Mouse (Mus musculus) midbrain, embryonic 11.5 days (tissue): ENCODE results near the gene Dmac1. TPM values are rescaled to one million over a fixed set of nuclear protein-coding genes. Genes with fewer than 3 reads are reported as not detected.
"Not testable (repeated sequence)": the region's sequence is repeated elsewhere in the genome, so short reads cannot be mapped to it uniquely, and the experiment has no call there.

Experiments used
- ATAC-seq: fragments of 200-750 bp; cut with Nextera tagmentation; 2 replicates; pipeline ENCODE4 v1.8.0; 2017; ENCODE audit warnings: moderate TSS enrichment, moderate library complexity; ENCODE audit not compliant: low FRiP score
- DNase-seq: peaks from one replicate; pipeline ENCODE4 v3.0.0; 2015; ENCODE audit warnings: low spot score; ENCODE audit errors: missing footprints
- H3K27ac ChIP-seq: fragments of 300-500 bp; sonication (generic); 2 replicates; pipeline ENCODE4 v1.5.1; 2014; ENCODE audit warnings: low read depth, low read length
- H3K27me3 ChIP-seq: fragments of 300-500 bp; sonication (generic); 2 replicates; pipeline ENCODE4 v1.6.1; 2014; ENCODE audit warnings: mild to moderate bottlenecking, low read length, moderate library complexity, mixed read lengths; ENCODE audit not compliant: control insufficient read depth, insufficient read depth
- H3K36me3 ChIP-seq: fragments of 300-500 bp; sonication (generic); 2 replicates; pipeline ENCODE4 v1.6.1; 2014; ENCODE audit warnings: mild to moderate bottlenecking, low read length, moderate library complexity, mixed read lengths; ENCODE audit not compliant: control insufficient read depth, insufficient read depth
- H3K4me1 ChIP-seq: fragments of 300-500 bp; sonication (generic); 2 replicates; pipeline ENCODE4 v1.6.1; 2014; ENCODE audit warnings: low read length; ENCODE audit not compliant: control insufficient read depth, insufficient read depth
- H3K4me2 ChIP-seq: fragments of 300-500 bp; sonication (generic); 2 replicates; pipeline ENCODE4 v1.6.1; 2014; ENCODE audit warnings: mild to moderate bottlenecking, moderate library complexity
- H3K4me3 ChIP-seq: fragments of 300-500 bp; sonication (generic); 2 replicates; pipeline ENCODE4 v1.5.1; 2014; ENCODE audit warnings: low read depth, low read length
- H3K9ac ChIP-seq: fragments of 300-500 bp; sonication (generic); 2 replicates; pipeline ENCODE4 v1.6.1; 2014; ENCODE audit warnings: low read length
- H3K9me3 ChIP-seq: fragments of 300-500 bp; sonication (generic); 2 replicates; pipeline ENCODE4 v1.6.1; 2016; ENCODE audit warnings: low read length; ENCODE audit not compliant: control insufficient read depth
- WGBS: fragments of 180-500 bp; shearing (Covaris S2); extraction: QIAGEN DNeasy Blood & Tissue Kit; methylation state at CpG from one replicate; pipeline ENCODE4 v1.1.7; 2014; 5-methylcytosine and 5-hydroxymethylcytosine counted together
- polyA plus RNA-seq: library from polyadenylated mRNA; unstranded; fragments of >200 nt; fragmentation: Nextera tagmentation; extraction: Ambion mirVana; gene quantifications from 2 replicates; pipeline ENCODE4 v1.2.1, GENCODE M21; 2014

The Dmac1 gene
- polyA plus RNA-seq, 1 experiment from 2014 or later, result 121 TPM

GRCm38 (mm10) chr4:75234602-75235001 is 43.5 kb downstream of the Dmac1 start:
- not testable (repeated sequence) for H3K4me3 ChIP-seq, H3K36me3 ChIP-seq, ATAC-seq, H3K9ac ChIP-seq, H3K9me3 ChIP-seq, H3K27ac ChIP-seq, H3K4me2 ChIP-seq, H3K27me3 ChIP-seq, DNase-seq, H3K4me1 ChIP-seq
- WGBS, result 34% methylated on average over 3 of the region's 3 CpGs
